In genomic region chr10:21783478-21783877, GRCm38 (mm10) we compare ENCODE assay signal across 12 mouse cellular contexts.
DNase-seq lines count a peak whose midpoint lies in the region; ATAC-seq lines count a peak whose summit lies in the region.
"Had no signal": no experiment of that assay in that cellular context is flagged by ENCODE, and none has a peak within 500 bp of the region (broad histone marks: within the 10 kb centered on the region; RNA-seq: fewer than 3 reads in every experiment).

No protein-coding gene starts in this region.

- ATAC-seq in granulocyte monocyte progenitor cell, adult 5-6 weeks (replicated peaks; ENCODE audit: poor library complexity, severe bottlenecking): no peak
- ATAC-seq: midbrain, embryonic 15.5 days had no signal

- DNase-seq in kidney, adult 11 months: peak; percentile 33
- DNase-seq in kidney, adult 18-20 months: no peak
- peak; percentile 73 for DNase-seq in NIH3T3 (ENCODE audit: low read depth)
- peak; percentile 49 to 84 for DNase-seq in heart, adult 9 months (ENCODE audit: low spot score in 2 of 2)
- peak; percentile 18 to 61 for DNase-seq in kidney, postnatal 25 days
- DNase-seq in adrenal gland, postnatal 4 days (ENCODE audit: low spot score in 2 of 2): no peak
- no peak for DNase-seq in urinary bladder, postnatal 10 days (ENCODE audit: low spot score)
- DNase-seq: cerebellum, postnatal 10 days; layer of hippocampus, adult 9-11 months; lung, postnatal 14 days had no signal

Comparison
In these comparisons a context has a peak if more than half of its experiments do, and no peak if none do; other contexts are left out.
1. DNase-seq: peak in kidney, adult 11 months (single experiment), NIH3T3 (single experiment), heart, adult 9 months (2 of 2) and kidney, postnatal 25 days (2 of 2); none in kidney, adult 18-20 months (single experiment), adrenal gland, postnatal 4 days (0 of 2) and urinary bladder, postnatal 10 days (single experiment).